Comparison of ENCODE assay signal across 23 mouse cellular contexts in the genomic region with DNA sequence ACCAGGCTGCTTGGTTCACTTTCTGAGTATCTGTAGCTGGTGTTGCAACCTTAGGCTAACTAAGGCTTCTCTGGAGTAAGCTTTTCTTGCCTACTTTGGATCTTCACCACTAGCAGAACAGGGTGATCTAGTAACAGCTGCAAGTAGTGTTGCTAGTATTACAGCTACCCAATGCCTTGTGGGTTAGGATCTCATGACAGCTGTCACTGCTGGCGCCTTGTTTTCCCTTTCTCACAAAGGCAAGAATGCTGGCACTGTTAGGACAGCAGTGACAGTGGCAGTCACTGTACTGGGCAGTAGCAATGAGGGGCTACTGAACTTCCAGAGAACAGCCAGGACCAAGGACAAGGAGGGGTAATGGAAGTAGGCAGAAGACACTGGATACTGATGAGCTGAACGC.
"Had no signal": no experiment of that assay in that cellular context is flagged by ENCODE, and none has a peak within 500 bp of the region (broad histone marks: within the 10 kb centered on the region; RNA-seq: fewer than 3 reads in every experiment).

No protein-coding gene starts in this region.

- H3K36me3 ChIP-seq: heart, embryonic 15.5 days; hindbrain, embryonic 13.5 days; hindbrain, embryonic 15.5 days; liver, embryonic 13.5 days had no signal

- H3K4me1 ChIP-seq: heart, embryonic 15.5 days; hindbrain, embryonic 13.5 days; hindbrain, embryonic 15.5 days; limb, embryonic 13.5 days; liver, embryonic 13.5 days had no signal

- H3K27ac ChIP-seq: heart, adult 2 months; heart, embryonic 13.5 days; heart, embryonic 15.5 days; hindbrain, embryonic 13.5 days; hindbrain, embryonic 15.5 days; hindbrain, postnatal 0 days; layer of hippocampus, adult 2 months; left cerebral cortex, adult 2 months; limb, embryonic 13.5 days; liver, embryonic 13.5 days had no signal

- ATAC-seq: hindbrain, postnatal 0 days had no signal

- H3K27me3 ChIP-seq: heart, embryonic 13.5 days; heart, embryonic 15.5 days; hindbrain, embryonic 13.5 days; hindbrain, embryonic 15.5 days; limb, embryonic 13.5 days; liver, embryonic 13.5 days had no signal

- H3K9me3 ChIP-seq: heart, embryonic 13.5 days; heart, embryonic 15.5 days; hindbrain, embryonic 15.5 days; liver, embryonic 13.5 days had no signal

- H3K9ac ChIP-seq: heart, embryonic 13.5 days; heart, embryonic 15.5 days; hindbrain, embryonic 13.5 days; hindbrain, embryonic 15.5 days; limb, embryonic 13.5 days; liver, embryonic 13.5 days had no signal

- DNase-seq: gastrocnemius, postnatal 14 days; gastrocnemius, postnatal 36 days; heart, adult 11 months; heart, adult 2 months; heart, postnatal 14 days; heart, postnatal 36 days; kidney, adult 18-20 months; kidney, adult 8-10 months; kidney, postnatal 10 days; kidney, postnatal 25 days; kidney, postnatal 4 days; liver; liver, embryonic 13.5 days had no signal

- H3K4me2 ChIP-seq: heart, embryonic 11.5 days; heart, embryonic 13.5 days; heart, embryonic 15.5 days; hindbrain, embryonic 13.5 days; hindbrain, embryonic 15.5 days; limb, embryonic 13.5 days; liver, embryonic 11.5 days; liver, embryonic 13.5 days had no signal

- H3K4me3 ChIP-seq: heart, adult 2 months; heart, embryonic 13.5 days; heart, embryonic 15.5 days; hindbrain, embryonic 13.5 days; hindbrain, embryonic 15.5 days; layer of hippocampus, adult 2 months; left cerebral cortex, adult 2 months; limb, embryonic 13.5 days; liver, embryonic 13.5 days had no signal
